Mouse (Mus musculus) liver, embryonic 14.5 days (tissue): ENCODE results near the gene Themis2.

Source experiments
- CTCF ChIP-seq: IDR thresholded peaks from 2 replicates; pipeline ENCODE4 v1.5.1; 2016; ENCODE audit warnings: antibody characterized with exemption, low read depth, control low read depth
- EP300 ChIP-seq: IDR thresholded peaks from 2 replicates; pipeline ENCODE4 v1.6.1; 2016; ENCODE audit warnings: antibody characterized with exemption, low read depth

DNA sequence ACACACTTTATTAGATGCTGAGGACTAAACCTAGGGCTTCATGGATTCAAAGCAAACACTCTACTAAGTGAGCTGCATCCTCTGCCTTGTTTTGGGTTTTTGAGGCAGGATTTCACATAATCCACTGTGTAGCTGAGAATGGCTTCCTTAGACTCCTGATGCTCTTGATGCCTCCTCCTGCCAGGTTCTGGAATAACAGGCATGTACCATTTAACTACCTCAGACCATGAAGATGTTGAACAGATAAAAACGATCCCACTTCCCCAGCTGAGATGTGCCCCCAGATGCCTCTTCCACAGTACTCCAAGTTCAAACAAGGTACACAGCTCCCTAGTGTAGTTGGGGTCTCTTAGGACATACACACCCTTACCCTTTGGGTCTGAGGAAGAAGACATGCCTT, 1.3 kb upstream of the Themis2 start:
- TF ChIP-seq EP300 (no peak), CTCF (no peak)
